Mouse (Mus musculus): ENCODE data around the gene Pkmyt1. TPM values are rescaled to one million over a fixed set of nuclear protein-coding genes. Genes with fewer than 3 reads are reported as not detected.

The Pkmyt1 gene
- 19.7 and 21.9 TPM in 2 replicates for polyA plus RNA-seq (2015; fragmentation: Nextera tagmentation; extraction: Ambion mirVana)

DNA sequence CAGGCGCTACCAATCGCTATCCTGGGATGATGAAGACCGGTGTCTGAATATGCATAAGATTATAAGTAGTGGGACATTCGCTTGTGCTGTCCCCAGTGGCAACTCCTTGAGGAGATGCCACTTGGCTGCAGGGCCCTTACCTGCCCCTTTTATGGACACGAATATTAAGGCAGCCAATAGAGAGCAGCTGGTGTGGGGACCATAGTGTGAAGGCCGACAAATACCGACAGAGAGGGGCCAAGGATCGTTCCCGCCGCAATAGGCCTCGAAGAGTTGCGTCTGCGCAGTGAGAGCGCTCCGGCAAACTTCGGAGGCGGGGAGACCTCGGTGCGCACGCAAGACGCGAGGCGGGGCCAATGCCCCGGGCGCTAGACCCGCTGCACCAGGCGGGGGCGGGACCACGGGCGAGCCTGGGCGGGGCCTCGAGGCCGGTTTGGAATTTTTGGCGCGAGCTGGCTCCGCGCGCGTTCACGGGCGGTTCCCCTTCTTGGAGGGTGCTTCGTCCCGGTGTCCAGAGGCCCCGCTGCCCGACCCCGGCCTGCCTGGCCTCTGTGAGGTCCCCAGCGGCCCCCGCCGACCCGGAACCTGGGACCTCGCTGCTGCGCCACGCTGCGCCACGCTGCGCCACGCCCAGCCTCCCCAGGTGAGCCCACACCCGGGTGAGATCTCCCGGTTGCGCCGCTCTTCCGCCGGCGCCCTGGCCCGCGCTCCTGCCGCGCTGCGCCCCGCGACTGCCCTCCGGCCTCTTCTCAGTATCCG, at the start of gene Pkmyt1:
Gene Pkmyt1, plus strand, starts transcription at position 338 of the 759 bp plus-strand sequence.

DNA sequence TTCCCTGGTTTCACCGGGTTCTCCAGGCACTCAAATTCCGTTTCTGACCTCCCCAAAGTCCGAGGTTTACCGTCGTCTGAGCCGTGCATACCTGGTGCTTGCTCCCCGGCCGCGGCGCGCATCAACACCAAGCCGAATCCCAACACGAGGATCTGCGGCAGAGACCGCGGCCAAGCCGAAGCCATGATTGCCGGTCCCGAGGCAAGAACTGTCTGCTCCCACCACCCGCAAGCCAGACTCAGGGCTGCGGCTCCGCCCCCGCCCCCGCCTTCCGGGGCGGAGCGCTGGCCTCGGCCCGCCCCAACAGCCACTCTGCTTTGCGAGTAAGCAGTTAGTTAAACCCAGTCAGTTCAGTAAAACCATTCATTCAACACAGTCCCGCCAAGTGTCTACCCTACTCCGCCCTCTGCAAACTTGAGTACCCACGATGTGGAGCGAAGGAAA, 48.9 kb upstream of the Pkmyt1 start, which contains the start of gene Tnfrsf12a:
Gene Tnfrsf12a, minus strand, starts transcription at position 233 of the 444 bp plus-strand sequence.

DNA sequence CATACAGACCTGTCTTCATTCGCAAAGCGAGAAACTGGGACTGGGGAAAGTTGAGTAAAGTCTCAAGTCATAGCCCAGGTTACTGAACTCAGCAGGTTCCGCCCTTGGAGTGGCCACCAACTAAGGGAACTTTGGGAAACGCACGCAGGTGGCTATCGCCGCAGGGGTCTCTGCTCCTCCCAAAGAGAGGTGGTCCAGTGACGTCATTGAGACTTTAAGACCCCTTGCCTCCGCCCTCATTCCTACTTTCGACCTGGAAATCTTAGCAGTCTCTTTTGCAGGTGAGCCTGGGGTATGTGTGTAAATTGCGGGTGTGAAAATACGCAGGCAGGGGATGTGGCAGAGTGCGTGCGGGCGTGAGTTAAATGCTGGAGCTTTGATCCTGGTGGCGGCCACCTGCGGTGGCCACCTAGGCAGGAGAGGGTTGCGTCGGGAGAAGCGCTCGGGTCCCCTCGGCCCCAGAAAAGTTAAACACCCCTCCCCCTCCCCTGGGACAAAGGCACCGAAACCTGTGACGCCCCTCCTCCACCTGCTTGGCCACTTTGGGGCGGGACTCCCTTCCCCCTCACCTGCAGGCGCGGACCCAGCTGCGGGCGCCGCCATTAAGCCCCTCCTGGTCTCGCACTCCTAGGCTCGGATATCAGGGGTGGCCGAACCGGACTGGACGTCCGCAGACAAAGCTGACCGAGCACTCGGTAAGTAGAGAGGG, 46.9 kb upstream of the Pkmyt1 start, which contains the start of gene Cldn6:
Gene Cldn6, plus strand, starts transcription at position 123 of the 709 bp plus-strand sequence.

DNA sequence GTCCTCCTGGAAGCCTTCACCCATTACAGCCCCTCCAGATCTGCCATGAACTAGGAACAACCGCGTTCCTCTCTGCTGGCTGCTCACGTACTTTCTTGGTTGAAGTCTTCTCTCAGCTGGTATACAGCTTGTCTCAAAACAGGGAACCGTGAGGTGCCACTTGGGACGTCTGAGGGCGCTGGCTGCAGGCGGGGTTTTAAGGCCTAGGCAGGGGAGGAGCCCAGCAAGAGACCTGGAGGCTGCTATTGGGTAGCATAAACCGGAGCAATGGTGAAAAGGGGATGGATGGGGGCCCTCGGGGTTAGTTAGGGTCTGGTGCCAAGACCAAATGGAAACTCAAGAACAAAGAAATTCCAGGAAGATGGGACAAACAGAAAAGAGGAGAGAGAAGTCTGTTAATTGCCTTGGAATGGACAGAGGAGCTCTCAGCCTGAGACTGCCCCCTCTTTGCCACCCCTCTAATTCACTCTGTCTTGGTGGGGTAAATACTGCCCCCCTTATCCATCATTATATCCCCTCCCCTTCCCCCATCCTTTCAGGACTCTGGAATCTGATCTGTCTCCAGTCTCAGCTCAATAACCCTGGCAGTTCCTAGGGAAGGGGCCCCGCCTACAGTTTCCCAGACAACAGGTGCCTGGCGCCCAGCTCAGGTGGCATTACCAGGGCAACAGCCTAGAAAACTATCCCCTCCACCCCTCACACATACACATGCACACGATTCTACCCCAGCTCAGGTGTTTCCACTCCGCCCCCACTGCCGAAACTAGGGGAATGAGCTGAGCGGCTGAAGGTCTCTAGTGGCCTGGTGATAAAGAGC, 42.1 kb upstream of the Pkmyt1 start, which contains the start of gene Cldn9:
Gene Cldn9, minus strand, starts transcription at position 171 of the 817 bp plus-strand sequence.

DNA sequence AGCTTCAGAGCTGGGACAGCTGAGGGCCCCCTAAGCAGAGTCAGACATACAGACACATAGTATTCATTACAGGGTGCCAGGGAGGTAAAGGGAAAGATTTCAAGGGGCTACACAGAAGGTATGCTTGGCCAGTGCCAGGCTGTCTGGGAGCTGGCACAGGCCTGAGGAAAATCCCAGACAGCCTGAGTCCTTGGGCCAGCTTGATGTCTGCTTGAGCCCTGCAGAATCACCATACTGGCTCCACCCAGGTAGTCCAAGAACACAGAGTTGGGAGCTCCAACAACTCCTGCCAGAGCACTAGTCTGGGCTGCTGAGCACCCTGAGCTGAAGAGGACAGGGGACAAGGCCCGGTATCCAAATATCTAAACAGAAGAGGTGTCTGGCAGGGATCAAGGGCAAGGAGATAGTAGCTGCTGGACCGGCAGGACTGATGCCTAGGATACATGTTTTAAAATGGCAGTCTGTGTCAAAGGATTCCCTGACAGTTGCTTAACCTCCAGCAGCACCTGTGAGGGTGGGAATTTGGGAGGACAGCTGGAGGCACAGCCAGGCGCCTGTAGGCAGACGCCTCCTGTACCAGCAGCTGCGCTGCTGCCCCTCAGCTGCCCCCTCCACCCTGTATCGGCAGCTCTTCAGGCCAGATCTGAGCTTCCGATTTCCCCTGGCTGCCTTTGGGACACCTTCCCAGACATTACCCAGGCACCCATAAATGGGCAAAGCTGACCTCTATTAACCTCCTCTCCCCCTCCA, 3.6 kb upstream of the Pkmyt1 start, which contains the start of gene 1520401A03Rik:
Gene 1520401A03Rik, minus strand, starts transcription at position 408 of the 750 bp plus-strand sequence.

DNA sequence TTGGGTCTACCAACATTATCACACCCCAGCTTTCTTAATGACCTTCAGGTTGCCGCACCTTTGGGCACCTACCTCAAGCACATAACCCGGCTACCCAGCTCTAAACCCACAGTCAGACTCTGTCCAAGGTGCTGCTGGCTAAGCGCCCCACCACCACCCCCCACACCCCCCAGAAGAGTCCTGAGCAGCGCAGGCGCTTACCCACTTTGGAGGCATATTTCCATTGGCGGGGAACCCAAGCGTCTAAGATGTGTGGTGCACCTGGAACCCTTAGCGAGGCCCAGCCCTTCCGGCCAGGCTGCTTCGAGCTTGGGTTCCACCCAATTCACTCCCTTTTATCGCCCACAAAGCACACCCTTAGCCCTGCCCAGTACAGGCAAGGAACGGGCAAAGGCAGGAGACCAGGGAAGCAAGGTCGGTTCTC, 14.5 kb downstream of the Pkmyt1 start, which contains the start of gene Paqr4:
Gene Paqr4, minus strand, starts transcription at position 270 of the 424 bp plus-strand sequence.

DNA sequence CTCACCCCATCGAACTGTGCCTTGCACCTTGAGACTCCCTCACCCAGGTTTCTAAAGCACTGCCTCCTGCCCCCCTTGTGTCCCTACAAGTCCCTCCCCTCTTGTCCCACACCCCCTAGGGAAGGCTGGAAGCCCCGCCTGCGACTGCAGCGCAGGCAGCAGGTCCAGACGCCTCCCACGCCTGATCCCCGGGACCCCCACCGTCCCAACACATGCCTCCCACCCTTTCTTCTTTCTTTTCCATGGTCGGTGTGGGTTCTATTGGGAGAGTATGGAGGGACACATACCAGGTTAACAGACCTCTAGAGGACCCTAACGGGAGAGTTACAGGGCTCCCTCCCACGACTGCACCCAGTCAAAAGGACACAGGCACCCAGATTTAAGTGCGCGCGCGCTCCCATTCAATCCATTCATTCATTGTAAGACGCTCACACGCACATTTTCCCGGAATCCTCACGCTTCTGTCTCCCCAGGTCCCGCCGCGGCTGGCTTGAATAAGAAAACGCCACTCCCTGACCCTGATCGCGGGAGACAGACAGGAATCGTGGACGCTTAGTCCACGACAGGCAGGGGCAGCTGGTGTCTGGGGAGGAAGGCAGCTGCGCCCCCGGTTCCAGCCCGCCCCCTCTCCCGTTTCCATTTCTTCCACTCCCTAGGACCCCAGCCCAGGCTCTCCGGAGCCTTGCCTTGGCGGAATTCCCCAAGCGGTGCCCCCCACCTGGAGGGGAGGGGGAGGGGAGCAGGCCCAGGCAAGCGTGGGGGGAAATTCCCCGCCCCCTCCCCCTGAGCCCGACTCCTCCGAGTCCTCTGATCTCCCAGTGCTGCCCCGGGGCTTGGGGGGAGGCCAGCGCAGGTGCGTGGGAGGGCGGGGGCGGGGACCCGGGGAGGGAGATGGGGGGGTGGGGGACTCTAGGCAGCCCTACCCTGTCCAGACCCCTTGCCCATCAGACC, 19.4 kb downstream of the Pkmyt1 start, which contains the start of gene Kremen2:
Gene Kremen2, minus strand, starts transcription at position 533 of the 951 bp plus-strand sequence.

DNA sequence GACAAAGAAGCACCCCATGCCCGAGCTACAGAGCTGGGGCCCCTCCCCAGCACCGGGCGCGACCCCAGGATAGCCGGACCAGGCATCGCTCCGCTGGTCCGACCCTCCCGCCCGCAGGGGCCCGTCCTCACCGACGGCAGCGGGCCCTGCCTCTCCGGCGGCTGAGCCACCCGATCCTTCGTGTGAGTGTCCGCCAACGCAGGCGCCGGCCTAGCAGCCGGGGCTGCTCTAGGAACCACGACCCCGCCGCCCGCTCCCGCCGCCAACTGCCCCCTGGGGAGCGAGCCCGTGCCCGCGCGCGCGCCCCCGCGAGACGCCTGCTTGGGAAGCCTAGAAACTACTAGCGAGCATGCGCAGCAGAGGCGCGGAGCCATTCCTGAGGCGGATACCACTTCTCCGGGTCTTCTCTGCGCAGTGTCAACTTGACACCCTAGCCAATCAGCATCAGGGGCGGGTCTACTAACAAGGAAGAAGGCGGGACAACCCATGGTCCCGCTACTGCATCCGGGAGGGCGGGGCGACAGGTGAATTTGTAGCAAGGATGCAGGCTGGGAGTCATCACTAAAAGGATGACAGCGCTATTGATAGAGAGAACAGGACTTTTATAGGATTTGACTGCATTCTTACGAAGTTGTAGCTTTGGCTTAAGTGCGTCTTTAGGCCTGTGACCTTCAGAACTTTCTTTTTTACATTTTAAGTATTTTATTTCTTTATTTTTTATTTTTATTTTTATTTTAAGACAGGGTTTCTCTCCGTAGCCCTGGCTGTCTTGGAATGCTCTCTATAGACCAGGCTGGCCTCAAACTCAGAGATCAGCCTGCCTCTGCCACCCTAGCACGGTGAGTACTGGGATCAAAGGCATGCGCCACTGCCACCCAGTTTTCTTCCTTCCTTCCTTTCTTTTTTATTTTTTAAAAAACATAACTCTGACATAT, 45.4 kb downstream of the Pkmyt1 start, which contains the start of gene Flywch1:
Gene Flywch1, minus strand, starts transcription at position 319 of the 935 bp plus-strand sequence.

DNA sequence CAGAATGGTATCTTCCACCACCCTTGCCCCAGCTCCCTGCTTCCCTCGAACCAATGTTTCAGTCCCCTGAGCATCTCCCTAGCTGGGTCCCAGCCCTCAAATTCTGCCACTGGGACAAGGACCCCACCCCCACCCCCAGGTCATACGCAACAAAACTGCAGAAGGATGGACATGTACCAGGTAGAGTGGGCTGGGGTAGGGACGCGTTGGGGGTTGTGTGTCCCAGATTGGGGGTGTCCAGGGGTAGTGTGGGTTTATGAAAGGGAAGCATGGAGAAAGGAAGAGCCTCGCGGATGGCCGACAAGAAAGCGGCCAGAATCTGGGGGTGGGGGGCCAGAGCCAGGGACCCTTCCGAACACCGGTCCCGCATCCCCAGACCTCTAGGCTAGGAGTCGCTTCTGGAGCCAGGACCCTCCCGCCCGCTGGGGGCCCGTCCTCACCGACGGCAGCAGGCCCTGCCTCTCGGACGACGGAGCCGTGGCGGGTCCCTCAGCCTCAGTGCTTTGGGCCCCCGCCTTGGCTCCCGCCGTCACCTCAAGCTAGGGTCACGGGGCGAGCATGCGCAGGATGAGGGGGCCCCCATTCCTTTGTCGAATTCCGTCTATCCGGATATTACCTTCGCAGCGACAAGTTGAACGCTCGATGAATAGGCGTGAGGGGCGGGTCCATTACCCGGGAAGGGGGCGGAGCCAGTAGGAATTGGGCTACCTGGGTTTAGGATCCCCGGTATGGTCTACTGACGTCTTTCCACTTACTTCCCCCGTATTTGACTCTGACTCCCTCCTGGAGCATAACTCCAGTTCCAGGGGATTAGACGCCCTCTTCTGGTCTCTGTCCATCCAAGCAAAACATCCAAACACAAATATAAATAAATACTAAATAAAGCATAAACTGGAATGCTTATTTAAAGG, 59.7 kb downstream of the Pkmyt1 start, which contains the start of gene Flywch2:
Gene Flywch2, minus strand, starts transcription at position 521 of the 911 bp plus-strand sequence.

Other genes starting within 250 kb of the Pkmyt1 start
- gene Vmn2r117, start 246.6 kb upstream of the Pkmyt1 start, polyA plus RNA-seq (2015; fragmentation: Nextera tagmentation; extraction: Ambion mirVana), result not detected in 2 replicates
- 8.0 TPM in 2 replicates for gene Zfp213, start 162.1 kb upstream of the Pkmyt1 start, polyA plus RNA-seq (2015; fragmentation: Nextera tagmentation; extraction: Ambion mirVana)
- 4.9 and 5.1 TPM in 2 replicates for gene Zfp13, start 126.8 kb upstream of the Pkmyt1 start, polyA plus RNA-seq (2015; fragmentation: Nextera tagmentation; extraction: Ambion mirVana)
- not detected in 2 replicates for gene Zscan10, start 125.5 kb upstream of the Pkmyt1 start, polyA plus RNA-seq (2015; fragmentation: Nextera tagmentation; extraction: Ambion mirVana)
- 0.11 and 0.14 TPM in 2 replicates for gene Mmp25, start 81.1 kb upstream of the Pkmyt1 start, polyA plus RNA-seq (2015; fragmentation: Nextera tagmentation; extraction: Ambion mirVana)
- gene Bicdl2, start 65.8 kb upstream of the Pkmyt1 start, polyA plus RNA-seq (2015; fragmentation: Nextera tagmentation; extraction: Ambion mirVana), result 6.3 and 8.5 TPM in 2 replicates
- 272 and 288 TPM in 2 replicates for gene Hcfc1r1, start 52.7 kb upstream of the Pkmyt1 start, polyA plus RNA-seq (2015; fragmentation: Nextera tagmentation; extraction: Ambion mirVana)
- gene Thoc6, start 52.5 kb upstream of the Pkmyt1 start, polyA plus RNA-seq (2015; fragmentation: Nextera tagmentation; extraction: Ambion mirVana), result 18.7 and 18.8 TPM in 2 replicates
- 82.9 and 116 TPM in 2 replicates for gene Tnfrsf12a, start 48.9 kb upstream of the Pkmyt1 start, polyA plus RNA-seq (2015; fragmentation: Nextera tagmentation; extraction: Ambion mirVana)
- gene Cldn6, start 47.1 kb upstream of the Pkmyt1 start, polyA plus RNA-seq (2015; fragmentation: Nextera tagmentation; extraction: Ambion mirVana), result 0.15 and 0.33 TPM in 2 replicates
- not detected in 2 replicates for gene Cldn9, start 42.3 kb upstream of the Pkmyt1 start, polyA plus RNA-seq (2015; fragmentation: Nextera tagmentation; extraction: Ambion mirVana)
- 0.04 TPM in 1 of 2 replicates, not detected in the other for gene 1520401A03Rik, start 3.6 kb upstream of the Pkmyt1 start, polyA plus RNA-seq (2015; fragmentation: Nextera tagmentation; extraction: Ambion mirVana)
- 21.7 and 28.3 TPM in 2 replicates for gene Paqr4, start 14.5 kb downstream of the Pkmyt1 start, polyA plus RNA-seq (2015; fragmentation: Nextera tagmentation; extraction: Ambion mirVana)
- 0.07 and 0.13 TPM in 2 replicates for gene Kremen2, start 19.5 kb downstream of the Pkmyt1 start, polyA plus RNA-seq (2015; fragmentation: Nextera tagmentation; extraction: Ambion mirVana)
- gene Flywch1, start 45.3 kb downstream of the Pkmyt1 start, polyA plus RNA-seq (2015; fragmentation: Nextera tagmentation; extraction: Ambion mirVana), result 26.5 and 28.3 TPM in 2 replicates
- 11.5 and 14.0 TPM in 2 replicates for gene Flywch2, start 59.7 kb downstream of the Pkmyt1 start, polyA plus RNA-seq (2015; fragmentation: Nextera tagmentation; extraction: Ambion mirVana)
- gene Srrm2, start 64.2 kb downstream of the Pkmyt1 start, polyA plus RNA-seq (2015; fragmentation: Nextera tagmentation; extraction: Ambion mirVana), result 230 and 239 TPM in 2 replicates
- gene Elob, start 102.8 kb downstream of the Pkmyt1 start, polyA plus RNA-seq (2015; fragmentation: Nextera tagmentation; extraction: Ambion mirVana), result 1,134 TPM in 2 replicates
- gene Prss33, start 109.7 kb downstream of the Pkmyt1 start, polyA plus RNA-seq (2015; fragmentation: Nextera tagmentation; extraction: Ambion mirVana), result not detected in 2 replicates
- 1.1 and 1.5 TPM in 2 replicates for gene Prss32, start 117.5 kb downstream of the Pkmyt1 start, polyA plus RNA-seq (2015; fragmentation: Nextera tagmentation; extraction: Ambion mirVana)
- gene Prss41, start 117.8 kb downstream of the Pkmyt1 start, polyA plus RNA-seq (2015; fragmentation: Nextera tagmentation; extraction: Ambion mirVana), result 0.12 TPM in 1 of 2 replicates, not detected in the other
- not detected in 2 replicates for gene Prss21, start 141.7 kb downstream of the Pkmyt1 start, polyA plus RNA-seq (2015; fragmentation: Nextera tagmentation; extraction: Ambion mirVana)
- gene Dcpp1, start 154.5 kb downstream of the Pkmyt1 start, polyA plus RNA-seq (2015; fragmentation: Nextera tagmentation; extraction: Ambion mirVana), result not detected in 2 replicates
- not detected in 2 replicates for gene Dcpp2, start 154.5 kb downstream of the Pkmyt1 start, polyA plus RNA-seq (2015; fragmentation: Nextera tagmentation; extraction: Ambion mirVana)
- not detected in 2 replicates for gene Dcpp3, start 191.1 kb downstream of the Pkmyt1 start, polyA plus RNA-seq (2015; fragmentation: Nextera tagmentation; extraction: Ambion mirVana)
- gene Sbp, start 215.3 kb downstream of the Pkmyt1 start, polyA plus RNA-seq (2015; fragmentation: Nextera tagmentation; extraction: Ambion mirVana), result not detected in 2 replicates
- gene Sbpl, start 228.9 kb downstream of the Pkmyt1 start, polyA plus RNA-seq (2015; fragmentation: Nextera tagmentation; extraction: Ambion mirVana), result not detected in 2 replicates

All from urinary bladder, postnatal 0 days (tissue).